Mouse (Mus musculus) megakaryocyte, embryonic 14.5 days (primary cell): ENCODE data around the gene Vwa3b.

Experiments used
- FLI1 ChIP-seq: IDR thresholded peaks from 2 replicates; pipeline ENCODE4 v1.6.1; 2012; ENCODE audit warnings: low read length, inconsistent platforms, mixed read lengths
- GATA1 ChIP-seq: IDR thresholded peaks from 3 replicates; pipeline ENCODE4 v1.6.1; 2012; ENCODE audit warnings: mixed read lengths, low read length, inconsistent platforms, borderline replicate concordance

DNA sequence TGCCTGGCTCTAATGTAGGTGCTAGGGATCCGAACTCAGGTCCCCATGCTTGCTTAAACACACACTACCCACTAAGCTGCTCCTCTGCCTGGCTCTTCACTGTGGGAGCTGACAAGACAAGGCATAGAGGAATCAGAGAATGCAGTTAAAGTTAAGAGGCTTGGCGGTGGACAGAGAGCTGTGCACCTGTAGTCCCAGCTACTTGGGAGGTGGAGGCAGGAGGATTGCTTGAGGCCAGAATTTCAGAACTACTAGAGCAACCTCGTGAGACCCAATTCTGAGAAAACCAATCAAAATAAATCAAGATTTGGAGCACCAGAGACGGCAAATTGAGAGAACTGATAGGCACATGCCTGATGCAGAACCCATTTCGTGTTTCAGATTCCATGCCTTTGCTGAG, 36.7 kb downstream of the Vwa3b start:
- TF ChIP-seq GATA1 (no peak), FLI1 (no peak)
